Mouse (Mus musculus) ZHBTc4 (cell line): Measurements from ENCODE around the gene Csad.
A peak's percentile ranks its signal among the peaks of the same experiment; 100 is the strongest.
"Not testable (repeated sequence)": the region's sequence is repeated elsewhere in the genome, so short reads cannot be mapped to it uniquely, and the experiment has no call there.

Source experiments
- DNase-seq: peaks from one replicate; pipeline ENCODE4 v3.0.0-alpha.2; 2011; ENCODE audit warnings: low read depth, low spot score

Csad gene

DNA sequence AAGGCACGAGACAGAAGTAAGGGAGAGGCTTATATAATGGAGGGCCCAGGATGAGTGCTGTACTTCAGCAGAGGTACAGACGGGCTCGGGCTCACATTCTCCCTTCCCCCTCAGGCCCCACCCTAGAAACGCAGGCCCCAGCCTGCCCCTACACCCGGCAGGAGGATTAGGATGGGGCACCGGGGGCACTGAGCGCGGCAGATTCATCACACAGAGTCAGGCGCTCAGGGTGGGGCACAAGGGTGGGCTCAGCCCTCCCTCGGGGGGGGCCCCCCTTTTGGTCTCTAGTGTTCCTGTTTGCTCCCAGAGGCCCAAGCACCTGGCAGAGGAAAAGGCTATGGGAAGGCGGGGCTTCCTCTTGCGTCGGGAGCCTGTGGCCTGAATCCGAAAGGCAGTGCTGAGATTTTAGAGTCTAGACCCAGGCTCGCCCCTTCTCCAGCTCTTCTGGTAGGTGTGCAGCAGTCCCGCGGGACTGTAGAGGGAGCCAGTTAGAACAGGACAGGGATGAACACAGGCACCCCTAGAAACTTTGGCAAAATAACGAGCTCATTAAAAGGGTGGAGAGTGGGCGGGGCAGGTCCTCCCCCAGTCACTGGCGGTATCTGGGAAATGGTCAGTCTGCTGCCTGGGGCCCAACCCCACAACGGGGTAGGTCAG is 31.0 kb upstream of the Csad start:
- peak; percentile 86 for DNase-seq

DNA sequence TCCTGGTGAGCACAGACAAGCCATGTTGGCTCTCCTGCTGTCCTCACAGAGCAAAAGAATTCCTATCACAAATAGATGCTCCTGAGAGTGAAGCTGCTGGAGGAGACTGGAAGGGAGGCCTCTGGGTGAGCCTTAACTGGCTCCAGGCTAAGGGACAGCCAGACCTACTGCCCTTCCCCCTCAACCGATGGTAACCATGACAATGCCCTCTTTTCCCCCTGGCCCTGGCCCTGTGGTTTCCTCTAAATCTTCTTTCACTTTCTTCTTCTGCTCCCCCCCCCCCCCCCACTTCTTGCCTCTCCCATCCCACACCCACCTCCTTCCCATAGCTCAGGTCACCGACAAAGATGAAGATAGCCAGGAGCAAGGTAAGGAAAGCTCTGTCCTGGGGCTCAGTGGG is 29.4 kb upstream of the Csad start:
- no peak for DNase-seq

DNA sequence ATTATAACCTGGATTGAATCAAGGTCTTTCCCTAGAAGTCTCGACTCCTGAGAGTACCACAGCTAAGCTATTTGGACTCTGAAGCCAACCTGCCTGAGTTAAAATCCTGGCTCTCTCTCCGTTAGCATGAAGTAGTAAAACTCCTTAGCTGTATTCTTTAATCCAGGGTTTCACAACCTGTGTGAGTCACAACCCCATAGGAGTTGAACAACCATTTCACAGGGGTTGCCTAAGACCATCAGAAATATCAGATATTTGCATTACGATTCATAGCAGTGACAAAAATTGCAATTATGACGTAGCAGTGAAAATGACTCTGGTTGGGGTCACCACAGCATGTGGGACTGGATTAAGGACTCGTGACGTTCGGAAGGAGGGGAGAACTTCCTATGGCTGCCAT is 28.2 kb upstream of the Csad start:
- DNase-seq, result no peak

DNA sequence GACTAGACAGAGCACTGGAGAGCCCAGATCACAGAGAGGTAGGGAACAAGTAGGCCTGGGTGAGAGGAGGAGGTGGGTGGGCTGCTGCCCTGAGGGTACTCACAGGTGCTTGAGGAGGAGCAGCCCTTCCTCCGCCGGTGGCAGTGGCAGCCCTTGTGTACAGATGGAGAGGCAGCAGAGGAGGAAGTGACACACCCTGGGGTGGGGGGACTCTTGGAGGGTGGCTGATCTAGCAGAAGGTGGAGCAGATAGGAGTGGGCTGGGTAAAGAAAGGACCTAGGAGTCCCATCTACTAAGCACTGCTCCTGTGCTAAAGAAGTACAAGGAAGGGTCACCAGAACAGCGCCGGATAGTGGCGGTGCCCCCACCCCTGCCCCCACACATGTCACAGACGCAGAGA is 27.2 kb upstream of the Csad start, which contains the start of gene Itgb7:
Itgb7 (minus strand) TSS at position 197 of the 400 bp plus-strand sequence.
- peak; percentile 51 for DNase-seq

DNA sequence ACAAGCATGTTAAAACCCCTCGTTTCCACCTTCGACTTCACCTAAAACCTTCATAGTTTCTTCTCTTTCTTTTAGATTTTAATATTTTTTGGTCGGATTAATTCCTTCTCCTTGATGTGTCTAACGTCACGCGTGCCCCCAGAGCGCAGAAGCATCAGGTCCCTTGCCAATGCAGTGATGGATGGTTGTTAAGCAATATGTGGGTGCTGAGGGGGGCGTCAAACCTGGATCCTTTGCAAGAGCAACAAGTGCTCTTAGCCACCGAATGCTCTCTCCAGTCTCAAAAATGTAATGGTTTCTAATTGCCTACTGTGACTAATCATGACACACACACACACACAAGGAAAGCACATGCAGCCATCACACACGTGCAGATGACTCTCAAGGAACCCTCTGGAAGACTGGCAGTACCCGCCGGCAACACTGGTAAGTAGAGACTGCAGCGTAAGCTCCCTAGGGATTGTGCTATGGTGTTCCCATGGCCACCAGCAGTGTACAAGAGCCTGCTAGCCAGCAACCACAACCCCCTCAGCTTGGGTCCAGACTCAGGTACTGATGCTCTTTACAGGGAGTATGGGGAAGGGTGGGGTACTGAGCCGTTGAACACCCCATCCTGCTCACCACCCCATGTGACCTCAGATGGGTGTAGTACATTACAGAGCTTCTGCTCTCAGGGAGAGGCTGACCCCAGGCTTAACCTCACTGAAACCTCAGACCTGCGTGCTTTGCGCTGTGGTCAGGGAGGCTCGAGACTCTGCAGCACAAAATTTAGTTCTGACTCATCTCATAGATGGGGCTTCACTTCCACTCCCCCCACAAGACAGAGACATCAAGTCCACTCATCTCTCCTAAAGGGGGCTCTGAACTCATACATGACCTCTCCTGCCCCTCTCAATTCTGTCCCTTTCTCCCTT is 26.1 kb upstream of the Csad start:
- no peak for DNase-seq

DNA sequence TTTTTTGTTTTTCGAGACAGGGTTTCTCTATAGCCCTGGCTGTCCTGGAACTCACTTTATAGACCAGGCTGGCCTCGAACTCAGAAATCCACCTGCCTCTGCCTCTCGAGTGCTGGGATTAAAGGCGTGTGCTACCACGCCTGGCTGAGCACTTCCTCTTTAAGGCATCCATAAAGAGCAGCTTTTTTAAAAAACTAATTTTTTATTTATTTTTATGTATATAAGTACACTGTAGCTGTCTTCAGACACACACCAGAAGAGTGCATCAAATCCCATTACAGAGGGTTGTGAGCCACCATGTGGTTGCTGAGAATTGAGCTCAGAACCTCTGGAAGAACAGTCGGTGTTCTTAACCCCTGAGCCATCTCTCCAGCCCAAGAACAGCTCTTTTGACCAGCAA is 21.1 kb upstream of the Csad start:
- not testable (repeated sequence) for DNase-seq

DNA sequence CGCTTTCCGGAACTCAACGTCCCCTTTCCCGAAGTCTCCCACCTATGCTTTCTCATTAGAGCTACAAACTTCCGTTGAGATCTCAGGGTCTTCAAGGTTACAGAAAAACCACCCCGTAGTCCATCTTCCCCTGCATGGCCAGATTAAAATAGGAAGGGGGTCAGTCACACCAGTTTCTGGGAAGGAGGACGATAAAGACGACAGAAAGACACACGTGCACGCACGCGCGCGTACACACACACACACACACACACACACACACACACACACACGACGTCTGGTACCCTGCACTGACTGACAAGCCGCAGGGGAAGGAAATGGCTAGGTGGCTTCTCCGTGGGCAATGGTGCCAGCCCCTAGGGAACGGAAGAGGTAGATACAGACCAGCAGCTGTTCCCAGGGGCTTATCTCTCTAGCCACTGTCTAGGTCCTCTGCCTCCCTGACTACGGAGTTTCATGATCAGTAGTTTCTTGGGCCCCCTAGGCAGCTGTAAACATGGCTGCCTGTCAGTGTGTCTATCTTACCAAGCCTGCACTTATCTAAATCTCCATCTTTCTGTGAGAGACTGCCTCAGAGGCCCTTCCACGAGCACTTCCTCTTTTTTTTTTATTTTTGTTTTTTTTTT is 20.6 kb upstream of the Csad start:
- no peak for DNase-seq

- peak; percentile 80 for DNase-seq
These were observed 19.9 kb upstream of the Csad start for GRCm38 (mm10) chr15:102224186-102224991.

DNA sequence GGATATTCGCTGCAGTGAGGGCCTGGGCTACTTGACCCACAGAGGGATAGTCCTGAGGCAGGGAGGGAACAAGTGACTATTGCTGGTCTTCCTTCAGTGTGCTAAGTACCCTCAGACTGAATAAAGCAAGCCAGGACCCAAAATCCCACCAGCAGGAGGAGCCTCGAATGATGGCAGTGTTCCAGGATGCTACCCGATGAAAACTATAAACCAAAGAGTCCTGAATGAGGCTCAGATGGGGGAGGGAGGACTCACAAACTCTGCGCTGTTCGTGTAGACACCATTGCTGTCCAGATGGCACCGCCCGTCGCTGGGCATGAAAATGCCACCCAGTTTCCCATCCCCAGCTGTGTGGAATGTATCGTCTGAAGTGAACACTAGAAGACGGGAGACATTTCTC is 17.9 kb upstream of the Csad start:
- DNase-seq, result peak; percentile 54

DNA sequence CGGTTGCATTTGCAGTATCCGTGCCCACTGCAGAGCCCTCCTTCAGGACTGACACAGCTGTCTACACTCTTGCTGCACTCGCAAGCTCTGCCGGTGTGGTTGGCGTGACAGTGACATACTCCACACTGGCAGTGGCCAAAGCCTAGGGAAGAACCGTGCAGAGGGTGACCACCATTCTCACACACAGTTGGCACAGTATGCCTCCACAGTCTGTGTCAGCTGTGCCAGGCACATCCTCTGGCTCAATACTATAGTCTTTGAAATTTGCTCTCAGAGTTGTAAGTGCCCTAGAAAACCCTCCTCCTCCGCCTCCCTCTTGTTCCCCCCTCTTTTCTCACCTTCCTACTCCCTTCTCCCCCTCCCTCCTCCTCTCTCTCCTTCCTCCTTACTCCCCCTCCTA is 12.8 kb upstream of the Csad start:
- DNase-seq, result no peak

GRCm38 (mm10) chr15:102216459-102217228 is 12.1 kb upstream of the Csad start:
- DNase-seq, result no peak

- DNase-seq, result no peak
These were observed 11.1 kb upstream of the Csad start for GRCm38 (mm10) chr15:102215624-102216023.

DNA sequence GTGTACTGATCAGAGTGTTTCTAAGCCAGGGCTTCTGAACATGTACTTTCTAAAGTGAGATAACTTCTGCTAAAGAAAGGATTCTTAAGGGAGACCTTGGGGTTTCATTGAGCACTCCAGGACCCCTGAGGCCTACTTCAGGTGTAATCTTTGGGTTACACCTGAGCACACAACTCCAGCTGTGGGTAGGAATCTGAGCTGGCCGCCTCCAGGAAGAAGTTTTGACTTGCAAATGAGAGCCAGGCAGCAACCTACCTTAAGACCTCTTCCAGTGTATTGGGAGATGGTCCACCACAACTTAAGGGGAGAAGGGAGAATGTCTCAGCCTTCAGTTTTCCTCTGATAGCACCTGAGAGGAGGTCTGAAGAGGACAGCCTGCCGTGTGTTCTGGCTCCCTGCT is 9.6 kb upstream of the Csad start:
- DNase-seq, result no peak

- DNase-seq, result peak; percentile 70
These were observed 7.4 kb upstream of the Csad start for GRCm38 (mm10) chr15:102211895-102212294.

- DNase-seq, result peak; percentile 70
These were observed 6.3 kb upstream of the Csad start for GRCm38 (mm10) chr15:102210816-102211215.

DNA sequence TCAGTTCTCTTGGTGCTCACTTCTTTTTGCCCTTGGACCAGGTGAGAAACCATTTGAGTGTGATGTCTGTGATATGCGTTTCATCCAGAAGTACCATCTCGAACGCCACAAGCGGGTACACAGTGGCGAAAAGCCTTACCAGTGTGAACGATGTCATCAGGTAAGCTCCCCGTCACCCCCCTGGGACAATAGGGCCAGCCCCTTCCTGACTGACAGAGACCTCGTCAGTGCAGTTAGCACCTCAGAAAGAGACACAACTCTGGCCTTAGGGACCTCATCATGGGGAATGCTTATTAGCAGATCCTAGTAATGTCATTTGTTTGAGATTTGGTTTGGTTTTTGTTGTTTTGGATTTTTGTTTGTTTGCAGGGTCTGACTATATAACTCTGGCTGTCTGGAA is 4.6 kb upstream of the Csad start:
- no peak for DNase-seq

- no peak for DNase-seq
These were observed 3.6 kb upstream of the Csad start for GRCm38 (mm10) chr15:102208092-102208561.

GRCm38 (mm10) chr15:102207351-102207750 is 2.8 kb upstream of the Csad start:
- DNase-seq, result no peak

- DNase-seq, result peak; percentile 35
These were observed 1.3 kb upstream of the Csad start for GRCm38 (mm10) chr15:102205779-102206178.

GRCm38 (mm10) chr15:102203835-102204381 is 616 bp downstream of the Csad start:
- DNase-seq, result peak; percentile 76
